Mouse (Mus musculus) midbrain, embryonic 15.5 days (tissue): ENCODE measurements around the gene Zfp318. TPM values are rescaled to one million over a fixed set of nuclear protein-coding genes. Genes with fewer than 3 reads are reported as not detected.

Source experiments
- ATAC-seq: fragments of 200-750 bp; cut with Nextera tagmentation; replicated peaks from 2 replicates; pipeline ENCODE4 v1.8.0; 2017; ENCODE audit warnings: moderate TSS enrichment
- H3K27ac ChIP-seq: fragments of 300-500 bp; sonication (generic); 2 replicates; pipeline ENCODE4 v1.5.1; 2015; ENCODE audit warnings: mild to moderate bottlenecking, inconsistent platforms
- H3K27me3 ChIP-seq: fragments of 300-500 bp; sonication (generic); replicated peaks from 2 replicates; pipeline ENCODE4 v1.6.1; 2015; ENCODE audit warnings: inconsistent platforms
- H3K36me3 ChIP-seq: fragments of 300-500 bp; sonication (generic); replicated peaks from 2 replicates; pipeline ENCODE4 v1.6.1; 2015; ENCODE audit warnings: inconsistent platforms
- H3K4me1 ChIP-seq: fragments of 300-500 bp; sonication (generic); 2 replicates; pipeline ENCODE4 v1.6.1; 2015; ENCODE audit warnings: inconsistent platforms
- H3K4me2 ChIP-seq: fragments of 300-500 bp; sonication (generic); 2 replicates; pipeline ENCODE4 v1.6.1; 2015; ENCODE audit warnings: inconsistent platforms, mild to moderate bottlenecking, moderate library complexity
- H3K4me3 ChIP-seq: fragments of 300-500 bp; sonication (generic); 2 replicates; pipeline ENCODE4 v1.5.1; 2015; ENCODE audit warnings: mild to moderate bottlenecking, inconsistent platforms
- H3K9ac ChIP-seq: fragments of 300-500 bp; sonication (generic); 2 replicates; pipeline ENCODE4 v1.6.1; 2015; ENCODE audit warnings: mild to moderate bottlenecking, inconsistent platforms
- H3K9me3 ChIP-seq: fragments of 300-500 bp; sonication (generic); 2 replicates; pipeline ENCODE4 v1.6.1; 2016; ENCODE audit warnings: inconsistent platforms
- WGBS: fragments of 180-500 bp; shearing (Covaris S2); methylation state at CpG from one replicate; pipeline ENCODE4 v1.1.7; 2015; ENCODE audit warnings: mixed read lengths; 5-methylcytosine and 5-hydroxymethylcytosine counted together
- polyA plus RNA-seq: library from polyadenylated mRNA; unstranded; fragments of >200 nt; fragmentation: Nextera tagmentation; extraction: Ambion mirVana; gene quantifications from 2 replicates; pipeline ENCODE4 v1.2.1, GENCODE M21; 2015

The Zfp318 gene
- polyA plus RNA-seq, result 18.7 and 21.8 TPM in 2 replicates

- Histone ChIP-seq H3K4me1 (peaks cover 19% of the 10 kb centered on the region), H3K27ac (peak within 1 kb of the TSS; percentile 89), H3K4me2 (peak within 1 kb of the TSS; percentile 68), H3K9ac (peak within 1 kb of the TSS; percentile 83), H3K36me3 (no peaks in the 10 kb centered on the region; the same call in 1 of the 2 replicates), H3K4me3 (peak within 1 kb of the TSS; percentile 79), H3K27me3 (no peaks in the 10 kb centered on the region), H3K9me3 (no peaks in the 10 kb centered on the region)
- peak; percentile 98 for ATAC-seq
- whole genome bisulfite sequencing, result under 1% methylated on average over 60 of the region's 105 CpGs
These were observed at the start of gene Zfp318 for GRCm38 (mm10) chr17:46383294-46384060. Gene Zfp318 (plus strand): TSS chr17:46383731.

- no peaks in the 10 kb centered on the region for H3K36me3 ChIP-seq
These were observed 47.1 kb upstream of the Zfp318 start for GRCm38 (mm10) chr17:46336475-46336874.

GRCm38 (mm10) chr17:46341208-46341607 lies 42.3 kb upstream of the Zfp318 start:
- Histone ChIP-seq H3K9me3 (no peaks in the 10 kb centered on the region), H3K9ac (no peak overlapping the region), H3K36me3 (no peaks in the 10 kb centered on the region), H3K27me3 (no peaks in the 10 kb centered on the region), H3K4me1 (no peaks in the 10 kb centered on the region), H3K4me2 (no peak overlapping the region), H3K4me3 (no peak overlapping the region), H3K27ac (no peak overlapping the region)
- WGBS, result 85% methylated on average over 7 of the region's 7 CpGs
- ATAC-seq, result no peak

More at GRCm38 (mm10) chr17:46336475-46336874, 47.1 kb upstream of the Zfp318 start:
- no peak overlapping the region for H3K4me3 ChIP-seq
- H3K9ac ChIP-seq, result no peak overlapping the region
- ATAC-seq, result no peak
- no peaks in the 10 kb centered on the region for H3K9me3 ChIP-seq
- no peaks in the 10 kb centered on the region for H3K4me1 ChIP-seq
- H3K27me3 ChIP-seq, result no peaks in the 10 kb centered on the region
- no peak overlapping the region for H3K4me2 ChIP-seq
- 25% methylated on average over 5 of the region's 5 CpGs for WGBS
- no peak overlapping the region for H3K27ac ChIP-seq

- Histone ChIP-seq H3K36me3 (no peaks in the 10 kb centered on the region), H3K27me3 (no peaks in the 10 kb centered on the region), H3K4me2 (no peak overlapping the region), H3K4me3 (no peak overlapping the region), H3K9me3 (no peaks in the 10 kb centered on the region), H3K4me1 (no peaks in the 10 kb centered on the region), H3K27ac (no peak overlapping the region), H3K9ac (no peak overlapping the region)
- 85% methylated on average over 8 of the region's 8 CpGs for WGBS
- ATAC-seq, result no peak
These were observed 32.4 kb upstream of the Zfp318 start for GRCm38 (mm10) chr17:46351026-46351700.

- Histone ChIP-seq H3K9me3 (no peaks in the 10 kb centered on the region; the same call in 1 of the 2 replicates), H3K9ac (no peak overlapping the region), H3K27ac (no peak overlapping the region), H3K4me2 (no peak overlapping the region), H3K4me3 (no peak overlapping the region), H3K36me3 (no peaks in the 10 kb centered on the region), H3K4me1 (no peaks in the 10 kb centered on the region), H3K27me3 (no peaks in the 10 kb centered on the region)
- no peak for ATAC-seq
- WGBS, result 76% methylated on average over 3 of the region's 3 CpGs
These were observed 11.7 kb upstream of the Zfp318 start for GRCm38 (mm10) chr17:46371783-46372182.

GRCm38 (mm10) chr17:46378564-46378963 lies 5.0 kb upstream of the Zfp318 start:
- no peak overlapping the region for H3K27ac ChIP-seq
- ATAC-seq, result no peak
- 82% methylated on average over 3 of the region's 3 CpGs for WGBS
- no peaks in the 10 kb centered on the region for H3K36me3 ChIP-seq
- H3K9ac ChIP-seq, result no peak overlapping the region
- H3K27me3 ChIP-seq, result no peaks in the 10 kb centered on the region
- H3K4me2 ChIP-seq, result no peak overlapping the region
- H3K4me1 ChIP-seq, result no peaks in the 10 kb centered on the region
- no peaks in the 10 kb centered on the region for H3K9me3 ChIP-seq
- H3K4me3 ChIP-seq, result no peak overlapping the region

GRCm38 (mm10) chr17:46384061-46384801 lies 700 bp downstream of the Zfp318 start:
- peak; percentile 54; the same call in 1 of the 2 replicates for ATAC-seq
- under 1% methylated on average over 68 of the region's 70 CpGs for WGBS

GRCm38 (mm10) chr17:46388200-46388599 lies 4.7 kb downstream of the Zfp318 start:
- WGBS, result 88% methylated on average over 3 of the region's 3 CpGs
- Histone ChIP-seq H3K9ac (no peak overlapping the region), H3K4me2 (no peak overlapping the region), H3K27ac (no peak overlapping the region), H3K4me1 (peaks cover 19% of the 10 kb centered on the region), H3K27me3 (no peaks in the 10 kb centered on the region), H3K4me3 (no peak overlapping the region), H3K36me3 (no peaks in the 10 kb centered on the region; the same call in 1 of the 2 replicates), H3K9me3 (no peaks in the 10 kb centered on the region)
- ATAC-seq, result no peak

More at GRCm38 (mm10) chr17:46384061-46384801, 700 bp downstream of the Zfp318 start:
- peak overlapping the region; percentile 89 for H3K27ac ChIP-seq
- H3K4me2 ChIP-seq, result peak overlapping the region; percentile 68
- H3K9ac ChIP-seq, result peak overlapping the region; percentile 83
- H3K4me1 ChIP-seq, result peaks cover 19% of the 10 kb centered on the region
- no peaks in the 10 kb centered on the region; the same call in 1 of the 2 replicates for H3K36me3 ChIP-seq
- no peaks in the 10 kb centered on the region for H3K9me3 ChIP-seq
- H3K4me3 ChIP-seq, result peak overlapping the region; percentile 79
- no peaks in the 10 kb centered on the region for H3K27me3 ChIP-seq

- no peaks in the 10 kb centered on the region for H3K4me1 ChIP-seq
- ATAC-seq, result no peak
- no peak overlapping the region for H3K9ac ChIP-seq
- H3K4me3 ChIP-seq, result no peak overlapping the region
- H3K36me3 ChIP-seq, result peaks cover 6% of the 10 kb centered on the region; the same call in 1 of the 2 replicates
- no peaks in the 10 kb centered on the region for H3K9me3 ChIP-seq
- H3K4me2 ChIP-seq, result no peak overlapping the region
- no peaks in the 10 kb centered on the region for H3K27me3 ChIP-seq
- 54% methylated on average over 2 of the region's 2 CpGs for WGBS
- H3K27ac ChIP-seq, result no peak overlapping the region
These were observed 9.5 kb downstream of the Zfp318 start for GRCm38 (mm10) chr17:46393012-46393411.

- no peak overlapping the region for H3K4me3 ChIP-seq
- no peak for ATAC-seq
- no peak overlapping the region for H3K4me2 ChIP-seq
- no peaks in the 10 kb centered on the region for H3K27me3 ChIP-seq
- H3K9ac ChIP-seq, result no peak overlapping the region
- peaks cover 20% of the 10 kb centered on the region for H3K36me3 ChIP-seq
- WGBS, result 96% methylated on average over 1 of the region's 1 CpGs
- no peaks in the 10 kb centered on the region for H3K4me1 ChIP-seq
- H3K27ac ChIP-seq, result no peak overlapping the region
- no peaks in the 10 kb centered on the region for H3K9me3 ChIP-seq
These were observed 11.1 kb downstream of the Zfp318 start for GRCm38 (mm10) chr17:46394631-46395030.

- 25% methylated on average over 3 of the region's 3 CpGs for WGBS
These were observed 24.9 kb downstream of the Zfp318 start for GRCm38 (mm10) chr17:46408478-46408877.

GRCm38 (mm10) chr17:46418628-46419027 lies 35.1 kb downstream of the Zfp318 start:
- WGBS, result 63% methylated on average over 5 of the region's 5 CpGs
- Histone ChIP-seq H3K27me3 (no peaks in the 10 kb centered on the region), H3K36me3 (peaks cover 8% of the 10 kb centered on the region; the same call in 1 of the 2 replicates), H3K9ac (no peak overlapping the region), H3K9me3 (no peaks in the 10 kb centered on the region), H3K4me3 (no peak overlapping the region), H3K4me1 (no peaks in the 10 kb centered on the region), H3K4me2 (no peak overlapping the region), H3K27ac (no peak overlapping the region)
- no peak for ATAC-seq

More at GRCm38 (mm10) chr17:46408478-46408877, 24.9 kb downstream of the Zfp318 start:
- Histone ChIP-seq H3K4me3 (no peak overlapping the region), H3K27me3 (no peaks in the 10 kb centered on the region), H3K4me1 (no peaks in the 10 kb centered on the region), H3K9ac (no peak overlapping the region), H3K27ac (no peak overlapping the region), H3K36me3 (peaks cover 56% of the 10 kb centered on the region), H3K9me3 (no peaks in the 10 kb centered on the region), H3K4me2 (no peak overlapping the region)
- ATAC-seq, result no peak
